13 mouse cellular contexts compared by ENCODE assay signal in genomic region chr1:55301077-55301476, GRCm38 (mm10).
DNase-seq lines count a peak whose midpoint lies in the region; ATAC-seq and TF ChIP-seq lines count a peak whose summit lies in the region.
"Had no signal": no experiment of that assay in that cellular context is flagged by ENCODE, and none has a peak within 500 bp of the region (broad histone marks: within the 10 kb centered on the region; RNA-seq: fewer than 3 reads in every experiment).

No protein-coding gene starts in this region.

- no peak overlapping the region for H3K4me2 ChIP-seq in hindbrain, embryonic 11.5 days (replicated peaks; ENCODE audit: low read depth, low read length)
- H3K4me2 ChIP-seq in hindbrain, embryonic 13.5 days, result no peak overlapping the region
- no peak overlapping the region for H3K4me2 ChIP-seq in lung, embryonic 14.5 days
- H3K4me2 ChIP-seq: heart, embryonic 15.5 days had no signal

- no peaks in the 10 kb centered on the region for H3K27me3 ChIP-seq in hindbrain, embryonic 11.5 days (ENCODE audit: control insufficient read depth, insufficient read depth, low read length)
- H3K27me3 ChIP-seq in hindbrain, embryonic 13.5 days, result no peaks in the 10 kb centered on the region
- no peaks in the 10 kb centered on the region for H3K27me3 ChIP-seq in lung, embryonic 14.5 days (ENCODE audit: insufficient read depth, low read length)
- H3K27me3 ChIP-seq: heart, embryonic 15.5 days had no signal

- H3K27ac ChIP-seq in hindbrain, embryonic 11.5 days (ENCODE audit: low read depth, low read length), result no peak overlapping the region
- H3K27ac ChIP-seq in hindbrain, embryonic 13.5 days, result no peak overlapping the region
- no peak overlapping the region for H3K27ac ChIP-seq in lung, embryonic 14.5 days (ENCODE audit: low read depth)
- H3K27ac ChIP-seq: heart, embryonic 15.5 days had no signal

- no peaks in the 10 kb centered on the region for H3K4me1 ChIP-seq in hindbrain, embryonic 11.5 days (replicated peaks; ENCODE audit: control insufficient read depth, insufficient read depth, low read length)
- no peaks in the 10 kb centered on the region for H3K4me1 ChIP-seq in hindbrain, embryonic 13.5 days (replicated peaks)
- H3K4me1 ChIP-seq in lung, embryonic 14.5 days (ENCODE audit: insufficient read depth), result no peaks in the 10 kb centered on the region

- no peaks in the 10 kb centered on the region for H3K36me3 ChIP-seq in hindbrain, embryonic 11.5 days (ENCODE audit: control insufficient read depth, insufficient read depth, low read length)
- H3K36me3 ChIP-seq in hindbrain, embryonic 13.5 days, result no peaks in the 10 kb centered on the region
- H3K36me3 ChIP-seq in lung, embryonic 14.5 days (ENCODE audit: insufficient read depth), result no peaks in the 10 kb centered on the region
- H3K36me3 ChIP-seq: G1E; heart, embryonic 15.5 days had no signal

- ATAC-seq in hindbrain, embryonic 11.5 days (ENCODE audit: low FRiP score), result no peak
- ATAC-seq in hindbrain, embryonic 13.5 days (ENCODE audit: low FRiP score), result no peak
- no peak for ATAC-seq in lung, embryonic 14.5 days (ENCODE audit: insufficient read depth)

- DNase-seq in hindbrain, embryonic 11.5 days (ENCODE audit: low spot score), result peak; percentile 1
- DNase-seq in lung, embryonic 14.5 days, result peak; percentile 71
- DNase-seq in lung, postnatal 14 days, result no peak
- peak; percentile 6 for DNase-seq in adipocyte (ENCODE audit: low spot score)
- DNase-seq in retina, postnatal 7 days (ENCODE audit: low read depth, low spot score), result peak; percentile 6
- DNase-seq in urinary bladder, adult 18-20 months (ENCODE audit: low spot score in 2 of 2), result no peak
- DNase-seq in heart, adult 9 months (ENCODE audit: low spot score in 2 of 2), result no peak
- DNase-seq: adrenal gland, postnatal 14 days; cerebellum, adult 2 months; right cerebral cortex, adult 18-20 months had no signal

- no peak overlapping the region for H3K9ac ChIP-seq in hindbrain, embryonic 11.5 days (ENCODE audit: low read depth, low read length)
- H3K9ac ChIP-seq in hindbrain, embryonic 13.5 days, result no peak overlapping the region
- no peak overlapping the region for H3K9ac ChIP-seq in lung, embryonic 14.5 days
- H3K9ac ChIP-seq: heart, embryonic 15.5 days had no signal

- TF ChIP-seq CTCF in lung, embryonic 14.5 days (IDR thresholded peaks at IDR 0.05; ENCODE audit: low read depth), result peak; percentile 50

- no peak overlapping the region for H3K4me3 ChIP-seq in hindbrain, embryonic 11.5 days (ENCODE audit: low read depth, low read length)
- H3K4me3 ChIP-seq in hindbrain, embryonic 13.5 days, result no peak overlapping the region
- no peak overlapping the region for H3K4me3 ChIP-seq in lung, embryonic 14.5 days (ENCODE audit: low read depth, low read length)
- H3K4me3 ChIP-seq: heart, embryonic 15.5 days had no signal

- no peaks in the 10 kb centered on the region for H3K9me3 ChIP-seq in hindbrain, embryonic 11.5 days (ENCODE audit: control insufficient read depth, low read length)
- 0 out of 2 replicates have a peak, but pooled peaks cover 13% of the 10 kb centered on the region for H3K9me3 ChIP-seq in hindbrain, embryonic 13.5 days
- no peaks in the 10 kb centered on the region for H3K9me3 ChIP-seq in lung, embryonic 14.5 days (ENCODE audit: low read depth, low read length)
- H3K9me3 ChIP-seq: heart, embryonic 15.5 days had no signal

Comparison
In these comparisons a context has a peak if more than half of its experiments do, and no peak if none do; other contexts are left out.
1. DNase-seq: peak in hindbrain, embryonic 11.5 days (single experiment), lung, embryonic 14.5 days (single experiment), adipocyte (single experiment) and retina, postnatal 7 days (single experiment); none in lung, postnatal 14 days (single experiment), urinary bladder, adult 18-20 months (0 of 2) and heart, adult 9 months (0 of 2).